Mouse (Mus musculus) heart, embryonic 15.5 days (tissue): ENCODE measurements at regions not wholly inside any gene's neighbourhood (a gene's known extent, or its start where the extent isn't known, plus 50 kb on each side); places are given as distances from the start of the nearest gene placed in this dataset.
"Not testable (repeated sequence)": the region's sequence is repeated elsewhere in the genome, so short reads cannot be mapped to it uniquely, and the experiment has no call there.

Experiments used
- ATAC-seq: fragments of 200-750 bp; cut with Nextera tagmentation; replicated peaks from 2 replicates; pipeline ENCODE4 v1.8.0; 2017; ENCODE audit warnings: low read depth, moderate TSS enrichment; ENCODE audit not compliant: insufficient number of reproducible peaks, insufficient read depth, low FRiP score
- H3K27ac ChIP-seq: fragments of 300-500 bp; sonication (generic); 2 replicates; pipeline ENCODE4 v1.5.1; 2015; ENCODE audit warnings: mild to moderate bottlenecking, inconsistent platforms
- H3K27me3 ChIP-seq: fragments of 300-500 bp; sonication (generic); 2 replicates; pipeline ENCODE4 v1.6.1; 2015; ENCODE audit warnings: inconsistent platforms
- H3K36me3 ChIP-seq: fragments of 300-500 bp; sonication (generic); 2 replicates; pipeline ENCODE4 v1.6.1; 2015; ENCODE audit warnings: mild to moderate bottlenecking, inconsistent platforms
- H3K4me1 ChIP-seq: fragments of 300-500 bp; sonication (generic); replicated peaks from 2 replicates; pipeline ENCODE4 v1.6.1; 2015; ENCODE audit warnings: inconsistent platforms
- H3K4me2 ChIP-seq: fragments of 300-500 bp; sonication (generic); 2 replicates; pipeline ENCODE4 v1.6.1; 2015; ENCODE audit warnings: inconsistent platforms, mild to moderate bottlenecking, moderate library complexity
- H3K4me3 ChIP-seq: fragments of 300-500 bp; sonication (generic); 2 replicates; pipeline ENCODE4 v1.5.1; 2015; ENCODE audit warnings: mild to moderate bottlenecking, inconsistent platforms
- H3K9ac ChIP-seq: fragments of 300-500 bp; sonication (generic); 2 replicates; pipeline ENCODE4 v1.6.1; 2015; ENCODE audit warnings: mild to moderate bottlenecking, inconsistent platforms
- H3K9me3 ChIP-seq: fragments of 300-500 bp; sonication (generic); replicated peaks from 2 replicates; pipeline ENCODE4 v1.6.1; 2016; ENCODE audit warnings: inconsistent platforms
- WGBS: fragments of 180-500 bp; shearing (Covaris S2); methylation state at CpG from one replicate; pipeline ENCODE4 v1.1.7; 2015; ENCODE audit warnings: mixed read lengths; 5-methylcytosine and 5-hydroxymethylcytosine counted together

DNA sequence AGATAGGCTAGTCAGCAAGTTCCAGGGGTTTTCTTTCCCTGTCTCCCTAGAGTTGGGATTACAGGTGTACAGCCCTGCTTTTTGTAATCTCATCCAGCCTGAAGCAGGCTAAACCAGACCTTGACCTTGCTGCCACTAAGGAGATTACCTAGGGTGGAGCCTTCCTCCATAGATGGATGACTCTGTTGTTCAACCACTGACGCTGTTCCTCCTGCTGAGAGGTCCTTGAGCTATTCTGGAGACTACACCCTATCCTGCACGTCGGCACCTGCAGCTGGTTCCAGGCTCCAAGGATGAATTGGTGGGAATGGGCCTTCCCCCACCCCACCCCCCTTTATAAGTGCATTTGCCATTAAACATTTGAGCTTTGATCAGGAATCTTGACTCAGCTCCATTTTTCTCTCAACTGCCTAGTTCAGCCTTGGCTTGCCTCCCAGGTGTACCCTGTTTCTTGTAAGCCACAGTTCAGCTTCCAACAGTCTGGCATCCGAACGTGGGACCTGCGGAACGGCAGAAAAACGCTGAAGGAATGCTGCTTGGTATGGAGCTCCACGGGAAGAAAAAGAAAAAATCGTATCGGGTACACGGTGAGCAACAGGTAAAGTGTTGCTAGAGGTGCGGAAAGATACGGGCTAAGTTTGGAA, 131.7 kb upstream of the Ube2e1 start:
- no peak overlapping the region for H3K27ac ChIP-seq
- H3K4me1 ChIP-seq = peaks cover 5% of the 10 kb centered on the region; the same call in 1 of the 2 replicates
- WGBS = 29% methylated on average over 14 of the region's 14 CpGs
- no peaks in the 10 kb centered on the region for H3K9me3 ChIP-seq
- H3K36me3 ChIP-seq = no peaks in the 10 kb centered on the region
- no peak for ATAC-seq
- H3K9ac ChIP-seq = no peak overlapping the region
- H3K4me2 ChIP-seq = peak overlapping the region; percentile 51
- peak overlapping the region; percentile 21 for H3K4me3 ChIP-seq
- H3K27me3 ChIP-seq = no peaks in the 10 kb centered on the region

DNA sequence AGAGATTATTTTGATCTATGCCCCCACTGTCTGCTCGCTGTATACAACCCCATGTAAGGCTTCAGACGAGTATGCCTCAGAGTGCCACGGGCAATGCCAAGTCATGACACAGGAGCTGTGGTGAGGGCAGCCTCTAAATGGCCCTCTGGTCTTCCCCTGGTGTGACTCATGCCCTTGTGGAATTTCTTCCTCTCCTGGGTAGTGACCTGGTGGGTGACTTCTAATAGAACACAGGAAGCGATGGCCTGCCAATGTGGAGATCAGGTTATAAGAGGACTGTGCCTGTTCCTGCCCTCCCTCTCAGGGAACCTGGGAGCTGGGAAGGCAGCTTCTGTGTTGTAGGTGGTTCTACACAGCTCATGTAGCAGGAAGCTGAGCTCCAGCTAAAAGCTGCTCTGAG, 130.7 kb upstream of the Ube2e1 start:
- Histone ChIP-seq H3K4me1 (peaks cover 5% of the 10 kb centered on the region; the same call in 1 of the 2 replicates), H3K4me3 (no peak overlapping the region), H3K9ac (no peak overlapping the region), H3K27ac (no peak overlapping the region), H3K27me3 (no peaks in the 10 kb centered on the region), H3K9me3 (no peaks in the 10 kb centered on the region), H3K36me3 (no peaks in the 10 kb centered on the region), H3K4me2 (no peak overlapping the region)
- WGBS = 80% methylated on average over 4 of the region's 4 CpGs
- ATAC-seq = no peak

DNA sequence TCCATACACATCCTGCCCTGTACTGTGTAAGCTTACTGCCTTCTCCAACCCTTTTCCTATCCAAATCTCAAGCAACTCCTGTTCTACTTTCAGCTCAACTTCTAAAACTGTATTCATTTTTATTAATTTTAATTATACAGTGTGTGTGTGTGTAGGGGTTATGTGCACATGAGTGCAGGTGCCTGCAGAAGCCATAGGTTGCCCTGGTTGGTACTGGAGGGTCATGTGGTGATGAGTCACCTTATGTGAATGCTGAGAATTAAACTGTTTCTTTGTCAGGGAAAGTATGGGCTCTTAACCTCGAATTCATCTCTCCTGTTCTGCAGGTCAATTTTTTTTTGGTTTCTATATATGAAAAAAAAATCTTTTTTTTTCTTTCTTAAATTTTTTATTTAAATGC, 117.0 kb upstream of the Ube2e1 start:
- ATAC-seq = no peak
- WGBS = 66% methylated on average over 1 of the region's 1 CpGs
- H3K4me3 ChIP-seq = no peak overlapping the region
- H3K27me3 ChIP-seq = no peaks in the 10 kb centered on the region
- H3K27ac ChIP-seq = no peak overlapping the region
- no peak overlapping the region for H3K4me2 ChIP-seq
- H3K9ac ChIP-seq = no peak overlapping the region
- no peaks in the 10 kb centered on the region for H3K4me1 ChIP-seq
- H3K9me3 ChIP-seq = no peaks in the 10 kb centered on the region
- H3K36me3 ChIP-seq = no peaks in the 10 kb centered on the region

DNA sequence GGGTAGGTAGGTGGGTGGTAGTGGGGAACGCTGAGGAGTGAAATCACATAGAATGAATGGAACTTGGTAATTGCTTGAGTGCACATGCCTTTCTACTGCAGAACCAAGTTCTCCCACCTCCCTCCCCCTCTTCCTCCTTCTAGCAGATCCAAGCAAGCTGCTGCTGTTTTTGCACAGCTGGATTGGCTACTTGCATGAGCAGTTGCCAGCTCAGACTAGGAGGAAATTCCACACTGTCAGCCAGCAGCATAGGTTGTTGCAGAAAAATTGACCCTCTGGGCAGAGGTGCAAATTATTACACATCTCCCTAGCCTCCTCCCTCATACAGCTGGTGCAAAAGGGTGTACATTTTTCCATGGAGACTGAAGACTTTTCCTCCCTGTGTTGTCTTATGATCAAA, 112.8 kb upstream of the Ube2e1 start:
- Histone ChIP-seq H3K9ac (no peak overlapping the region), H3K27me3 (no peaks in the 10 kb centered on the region), H3K9me3 (no peaks in the 10 kb centered on the region), H3K4me2 (no peak overlapping the region), H3K36me3 (no peaks in the 10 kb centered on the region), H3K27ac (no peak overlapping the region), H3K4me3 (no peak overlapping the region), H3K4me1 (no peaks in the 10 kb centered on the region)
- no peak for ATAC-seq
- WGBS = 81% methylated on average over 1 of the region's 1 CpGs

DNA sequence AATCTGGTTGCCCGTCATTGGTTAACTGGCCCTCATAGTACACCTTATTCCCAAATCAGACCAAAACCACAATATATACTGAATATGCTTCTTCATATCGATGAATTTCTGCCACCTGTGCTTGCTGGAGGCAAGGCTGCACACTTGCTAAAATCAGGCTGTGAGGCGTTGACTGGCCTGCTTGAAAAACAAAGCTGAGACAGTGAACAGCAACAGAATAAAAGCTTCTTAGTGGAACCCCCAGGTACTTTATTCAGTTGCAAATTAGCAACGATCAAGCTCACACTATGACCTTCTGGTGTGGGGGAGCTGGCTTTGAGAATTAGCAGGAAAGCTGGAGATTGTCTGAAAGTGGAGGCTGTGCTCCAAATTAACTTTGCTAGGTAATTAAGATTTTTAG, 97.3 kb upstream of the Ube2e1 start:
- not testable (repeated sequence) for H3K27me3 ChIP-seq, ATAC-seq, H3K9me3 ChIP-seq, H3K27ac ChIP-seq, H3K36me3 ChIP-seq, H3K4me1 ChIP-seq, H3K4me3 ChIP-seq, H3K4me2 ChIP-seq, H3K9ac ChIP-seq
- WGBS = 52% methylated on average over 4 of the region's 4 CpGs

DNA sequence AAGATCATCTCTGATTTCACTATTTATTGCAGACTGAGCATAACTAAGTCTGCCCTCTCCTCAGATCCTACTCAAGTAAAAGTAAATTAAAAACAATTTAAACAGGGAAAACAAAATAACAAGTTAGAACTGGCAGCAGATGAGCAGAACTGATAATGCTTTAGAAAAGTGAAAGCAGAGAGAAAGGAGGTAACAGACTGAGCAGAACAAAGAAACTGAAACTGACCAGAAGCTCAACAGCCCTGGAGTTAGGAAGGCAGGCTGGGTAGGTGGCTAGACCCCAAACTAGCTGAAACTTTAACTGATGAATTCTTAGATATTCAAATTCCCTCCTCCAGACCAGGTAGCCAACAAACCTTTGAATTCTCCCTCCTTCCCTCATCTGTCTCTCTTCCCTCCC, 94.2 kb upstream of the Ube2e1 start:
- Histone ChIP-seq H3K27ac (no peak overlapping the region), H3K4me3 (no peak overlapping the region), H3K4me1 (no peaks in the 10 kb centered on the region), H3K27me3 (no peaks in the 10 kb centered on the region), H3K9me3 (no peaks in the 10 kb centered on the region), H3K9ac (no peak overlapping the region), H3K4me2 (no peak overlapping the region), H3K36me3 (no peaks in the 10 kb centered on the region)
- ATAC-seq = no peak

DNA sequence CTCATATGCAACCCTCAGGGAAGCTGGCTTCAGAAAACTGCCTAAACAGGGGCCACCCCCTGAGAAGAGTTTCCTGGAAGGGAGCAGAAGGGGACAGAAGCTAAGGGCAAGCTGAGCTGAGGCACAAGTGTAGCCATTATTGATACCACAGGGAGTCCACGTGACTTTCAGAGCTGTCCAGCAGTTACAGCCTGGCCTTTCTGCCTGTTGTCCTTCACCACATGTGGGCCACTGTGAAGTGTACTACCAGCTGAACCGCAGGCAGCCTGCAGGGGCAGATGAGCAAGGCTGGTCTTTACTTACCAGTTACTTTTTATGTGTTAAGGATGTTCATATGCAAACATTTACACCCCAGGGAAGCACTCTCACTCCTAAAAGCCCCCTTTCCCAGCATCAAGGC, 85.2 kb upstream of the Ube2e1 start:
- WGBS = 4% methylated on average over 2 of the region's 2 CpGs
- Histone ChIP-seq H3K27ac (no peak overlapping the region), H3K4me3 (no peak overlapping the region), H3K27me3 (no peaks in the 10 kb centered on the region), H3K9ac (no peak overlapping the region), H3K4me2 (no peak overlapping the region), H3K4me1 (no peaks in the 10 kb centered on the region), H3K9me3 (no peaks in the 10 kb centered on the region), H3K36me3 (no peaks in the 10 kb centered on the region)
- ATAC-seq = no peak

DNA sequence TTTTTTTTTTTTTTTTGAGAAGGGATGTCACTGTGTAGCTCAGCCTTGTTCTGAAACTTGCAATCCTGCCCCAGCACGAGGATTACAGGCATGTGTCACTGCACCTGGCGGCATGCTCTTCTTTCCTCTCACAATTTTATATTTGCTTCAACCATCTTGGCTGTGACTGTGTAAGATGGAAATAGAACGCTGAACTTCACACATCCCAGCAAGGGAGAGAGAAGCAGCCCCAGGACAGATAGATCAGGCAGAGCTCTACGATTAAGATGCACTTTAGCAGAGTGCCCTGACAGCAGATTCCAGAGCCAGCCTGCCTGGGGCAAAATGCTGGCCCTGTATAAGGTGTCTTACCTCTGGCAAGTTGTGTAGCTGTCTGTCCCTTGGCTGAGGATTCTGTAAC, 84.7 kb upstream of the Ube2e1 start:
- no peaks in the 10 kb centered on the region for H3K9me3 ChIP-seq
- H3K4me2 ChIP-seq = no peak overlapping the region
- H3K4me3 ChIP-seq = no peak overlapping the region
- no peak overlapping the region for H3K27ac ChIP-seq
- no peak for ATAC-seq
- 60% methylated on average over 4 of the region's 4 CpGs for WGBS
- no peaks in the 10 kb centered on the region for H3K4me1 ChIP-seq
- H3K36me3 ChIP-seq = no peaks in the 10 kb centered on the region
- no peaks in the 10 kb centered on the region for H3K27me3 ChIP-seq
- H3K9ac ChIP-seq = no peak overlapping the region

DNA sequence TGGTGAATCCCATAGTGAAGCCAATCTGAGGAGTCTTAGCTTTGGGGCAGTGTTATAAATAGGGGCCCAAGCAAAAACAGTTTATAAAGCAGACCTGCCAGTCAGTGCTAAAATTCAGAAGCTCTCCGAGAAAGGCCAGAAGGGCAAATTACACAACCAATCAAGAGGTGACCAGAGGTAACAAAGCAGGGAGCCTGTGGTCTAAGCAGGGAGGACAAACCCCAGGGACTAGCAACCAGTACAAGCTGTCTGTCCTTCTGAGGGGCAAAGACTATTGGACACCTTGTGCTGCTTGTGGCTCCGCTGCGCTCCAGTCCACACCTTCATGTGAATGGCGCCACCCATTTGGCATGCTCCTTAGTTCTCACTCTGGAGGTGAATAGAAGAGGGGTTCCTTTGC, 67.3 kb upstream of the Ube2e1 start:
- ATAC-seq = no peak
- H3K9me3 ChIP-seq = no peaks in the 10 kb centered on the region
- H3K27me3 ChIP-seq = no peaks in the 10 kb centered on the region
- no peak overlapping the region for H3K4me3 ChIP-seq
- peak overlapping the region; percentile 40; the same call in 1 of the 2 replicates for H3K27ac ChIP-seq
- WGBS = 77% methylated on average over 4 of the region's 4 CpGs
- H3K36me3 ChIP-seq = no peaks in the 10 kb centered on the region
- no peak overlapping the region for H3K9ac ChIP-seq
- H3K4me2 ChIP-seq = no peak overlapping the region
- peaks cover 14% of the 10 kb centered on the region for H3K4me1 ChIP-seq

DNA sequence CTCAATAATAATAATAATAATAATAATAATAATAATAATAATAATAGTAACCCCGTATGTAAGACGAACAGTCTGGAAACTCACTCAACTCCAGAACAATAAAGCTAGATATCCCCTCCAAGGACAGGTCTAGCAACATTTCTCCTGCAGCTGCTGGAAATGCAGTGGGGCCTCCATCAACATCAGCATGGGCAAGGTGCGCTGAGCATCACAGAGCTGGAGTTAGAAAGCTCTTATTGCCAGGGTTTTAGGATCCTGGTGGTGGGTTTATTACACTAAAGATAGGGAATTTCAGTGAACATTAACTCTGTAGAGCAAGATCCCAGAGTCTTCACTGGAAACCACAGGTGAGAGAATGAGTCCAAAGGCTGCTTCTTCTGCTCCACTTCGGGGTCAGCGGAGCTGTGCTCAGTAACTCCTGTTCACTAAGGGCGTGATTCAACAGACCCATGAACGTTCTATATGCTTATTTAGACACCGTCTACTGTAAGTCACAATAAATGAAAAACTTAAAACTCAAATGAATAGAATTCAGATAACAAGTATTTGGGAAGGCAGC, 64.6 kb upstream of the Ube2e1 start:
- no peak overlapping the region for H3K4me2 ChIP-seq
- H3K9me3 ChIP-seq = no peaks in the 10 kb centered on the region
- peaks cover 14% of the 10 kb centered on the region for H3K4me1 ChIP-seq
- ATAC-seq = no peak
- H3K9ac ChIP-seq = no peak overlapping the region
- no peaks in the 10 kb centered on the region for H3K36me3 ChIP-seq
- no peak overlapping the region for H3K4me3 ChIP-seq
- 88% methylated on average over 8 of the region's 8 CpGs for WGBS
- no peaks in the 10 kb centered on the region for H3K27me3 ChIP-seq
- no peak overlapping the region for H3K27ac ChIP-seq

DNA sequence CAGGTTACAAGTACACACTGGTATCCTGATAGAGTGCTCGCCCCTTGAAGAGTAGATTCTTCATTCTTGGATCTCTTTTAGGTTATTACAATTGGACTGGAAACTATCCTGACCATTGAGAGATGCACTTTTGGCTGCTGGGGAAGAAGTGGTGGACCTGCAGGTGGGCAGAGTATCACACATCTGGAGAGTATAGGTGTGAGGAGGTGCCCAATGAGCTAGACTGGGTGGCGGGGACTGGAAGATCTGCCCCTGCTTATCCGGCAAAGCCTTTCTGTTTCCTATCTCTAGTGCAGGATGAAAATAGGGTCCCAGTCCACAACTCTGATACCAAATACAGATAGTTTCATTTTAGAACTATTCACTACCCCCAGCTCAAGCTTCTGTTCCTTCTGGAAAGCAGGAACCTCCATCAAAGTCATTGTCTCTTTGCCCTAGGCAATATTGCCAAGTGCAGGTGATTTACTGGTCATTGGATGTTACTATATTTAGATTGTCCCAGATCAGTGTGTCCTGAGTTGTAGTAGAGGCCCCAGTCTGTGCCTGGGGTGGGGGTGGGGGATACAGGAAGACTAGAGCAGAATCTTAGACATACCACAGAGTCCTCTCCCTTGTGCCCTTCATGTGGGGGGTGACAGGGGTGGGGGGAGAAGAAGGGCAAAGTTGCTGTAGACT, 62.5 kb upstream of the Ube2e1 start:
- Histone ChIP-seq H3K9ac (no peak overlapping the region), H3K4me3 (no peak overlapping the region), H3K27me3 (no peaks in the 10 kb centered on the region), H3K36me3 (no peaks in the 10 kb centered on the region), H3K27ac (no peak overlapping the region), H3K4me2 (no peak overlapping the region), H3K9me3 (no peaks in the 10 kb centered on the region), H3K4me1 (peaks cover 14% of the 10 kb centered on the region)
- no peak for ATAC-seq
- 74% methylated on average over 3 of the region's 3 CpGs for WGBS
